Mouse (Mus musculus) midbrain, postnatal 0 days (tissue): Measurements from ENCODE around the gene A630023A22Rik. TPM values are rescaled to one million over a fixed set of nuclear protein-coding genes. Genes with fewer than 3 reads are reported as not detected.

ENCODE experiments used
- ATAC-seq: fragments of 200-750 bp; cut with Nextera tagmentation; 2 replicates; pipeline ENCODE4 v1.8.0; 2017; ENCODE audit warnings: moderate number of reproducible peaks, mild to moderate bottlenecking, moderate TSS enrichment, moderate library complexity; ENCODE audit not compliant: low FRiP score
- DNase-seq: peaks from one replicate; pipeline ENCODE4 v3.0.0-alpha.2; 2015; ENCODE audit warnings: low spot score
- H3K27ac ChIP-seq: fragments of 300-500 bp; sonication (generic); 2 replicates; pipeline ENCODE4 v1.5.1; 2014; ENCODE audit warnings: low read depth, mild to moderate bottlenecking, low read length, mixed read lengths
- H3K27me3 ChIP-seq: fragments of 300-500 bp; sonication (generic); 2 replicates; pipeline ENCODE4 v1.6.1; 2014; ENCODE audit warnings: low read length, control low read depth, mixed read lengths; ENCODE audit not compliant: insufficient read depth
- H3K36me3 ChIP-seq: fragments of 300-500 bp; sonication (generic); 2 replicates; pipeline ENCODE4 v1.6.1; 2014; ENCODE audit warnings: low read length, control low read depth, mixed read lengths; ENCODE audit not compliant: insufficient read depth
- H3K4me1 ChIP-seq: fragments of 300-500 bp; sonication (generic); 2 replicates; pipeline ENCODE4 v1.6.1; 2014; ENCODE audit warnings: mild to moderate bottlenecking, control low read depth, antibody characterized with exemption, low read length, mixed read lengths; ENCODE audit not compliant: insufficient read depth
- H3K4me2 ChIP-seq: fragments of 300-500 bp; sonication (generic); 2 replicates; pipeline ENCODE4 v1.6.1; 2014; ENCODE audit warnings: low read depth, mild to moderate bottlenecking, low read length, mixed read lengths; ENCODE audit not compliant: poor library complexity, severe bottlenecking
- H3K4me3 ChIP-seq: fragments of 300-500 bp; sonication (generic); 2 replicates; pipeline ENCODE4 v1.5.1; 2014; ENCODE audit warnings: low read depth, mild to moderate bottlenecking, low read length, moderate library complexity
- H3K9ac ChIP-seq: fragments of 300-500 bp; sonication (generic); replicated peaks from 2 replicates; pipeline ENCODE4 v1.6.1; 2014; ENCODE audit warnings: mild to moderate bottlenecking, low read length, moderate library complexity, mixed read lengths; ENCODE audit not compliant: poor library complexity, severe bottlenecking
- H3K9me3 ChIP-seq: fragments of 300-500 bp; sonication (generic); 2 replicates; pipeline ENCODE4 v1.6.1; 2016; ENCODE audit warnings: low read length, control low read depth
- CTCF ChIP-seq: IDR thresholded peaks from 2 replicates; pipeline ENCODE4 v1.5.1; 2016; ENCODE audit warnings: antibody characterized with exemption, mild to moderate bottlenecking
- WGBS: fragments of 180-500 bp; shearing (Covaris S2); extraction: QIAGEN DNeasy Blood & Tissue Kit; methylation state at CpG from one replicate; pipeline ENCODE4 v1.1.7; 2014; 5-methylcytosine and 5-hydroxymethylcytosine counted together
- polyA plus RNA-seq: library from polyadenylated mRNA; unstranded; fragments of >200 nt; fragmentation: Nextera tagmentation; extraction: Ambion mirVana; gene quantifications from 2 replicates; pipeline ENCODE4 v1.2.1, GENCODE M21; 2015
- total RNA-seq: library from RNA; depleted of rRNA; stranded (reverse); fragments of >200 nt; gene quantifications from 2 replicates; pipeline ENCODE4 v1.2.3, GENCODE M21; 2014

A630023A22Rik gene
- total and polyA plus RNA-seq, 2 experiments from 2014 or later, result not detected

DNA sequence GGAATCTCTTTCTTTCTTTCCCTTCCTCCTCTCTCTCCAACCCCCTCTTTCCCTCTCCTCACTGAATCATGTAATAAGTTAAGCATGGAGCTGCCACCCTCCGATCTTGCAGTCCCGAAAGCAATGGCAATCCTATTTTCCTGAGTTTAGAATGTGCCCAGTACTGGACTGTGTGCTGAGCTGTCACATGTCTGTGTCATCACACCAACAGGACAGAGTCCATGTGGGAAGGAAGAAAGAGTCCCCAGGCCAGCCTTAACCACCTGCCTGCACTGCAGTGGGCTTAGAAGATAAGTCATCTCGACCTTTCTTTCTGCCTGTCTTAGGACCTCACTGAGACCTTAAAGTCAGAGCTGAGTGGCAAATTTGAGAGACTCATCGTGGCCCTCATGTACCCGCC, 11.1 kb downstream of the A630023A22Rik start:
- DNase-seq (no peak), ATAC-seq (no peak)
- no peaks in the 10 kb centered on the region for H3K36me3 ChIP-seq
- H3K27ac ChIP-seq, result no peak overlapping the region
- H3K4me1 ChIP-seq, result no peaks in the 10 kb centered on the region
- H3K4me2 ChIP-seq, result no peak overlapping the region
- H3K9ac ChIP-seq, result no peak overlapping the region
- TF ChIP-seq CTCF, result no peak
- no peaks in the 10 kb centered on the region for H3K9me3 ChIP-seq
- 81% methylated on average over 5 of the region's 5 CpGs for WGBS
- no peak overlapping the region for H3K4me3 ChIP-seq
- H3K27me3 ChIP-seq, result no peaks in the 10 kb centered on the region

DNA sequence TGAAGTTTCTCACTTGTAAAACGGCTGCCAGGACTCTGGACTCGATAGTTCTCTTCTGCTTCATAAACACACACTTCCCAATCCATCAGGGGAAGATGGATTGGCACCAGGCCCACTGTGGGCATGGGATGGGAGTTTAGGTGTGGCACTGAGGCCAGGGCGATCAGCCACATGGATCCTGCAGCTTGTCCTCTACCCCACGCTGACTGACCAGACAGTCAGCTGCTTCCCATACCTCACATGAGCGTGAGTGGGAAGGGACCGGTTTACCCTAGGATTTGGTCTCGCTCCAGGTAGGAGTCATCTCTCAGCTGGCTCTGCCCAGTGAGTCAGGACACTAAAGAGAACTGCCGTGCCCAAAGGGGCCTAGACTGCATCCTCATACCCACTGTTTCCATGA, 12.8 kb downstream of the A630023A22Rik start:
- Histone ChIP-seq H3K27ac (no peak overlapping the region), H3K4me3 (no peak overlapping the region), H3K9me3 (no peaks in the 10 kb centered on the region), H3K4me1 (no peaks in the 10 kb centered on the region), H3K9ac (no peak overlapping the region), H3K27me3 (no peaks in the 10 kb centered on the region), H3K4me2 (no peak overlapping the region), H3K36me3 (no peaks in the 10 kb centered on the region)
- TF ChIP-seq CTCF, result no peak
- ATAC-seq (no peak), DNase-seq (peak; percentile 6)
- WGBS, result 90% methylated on average over 8 of the region's 8 CpGs

DNA sequence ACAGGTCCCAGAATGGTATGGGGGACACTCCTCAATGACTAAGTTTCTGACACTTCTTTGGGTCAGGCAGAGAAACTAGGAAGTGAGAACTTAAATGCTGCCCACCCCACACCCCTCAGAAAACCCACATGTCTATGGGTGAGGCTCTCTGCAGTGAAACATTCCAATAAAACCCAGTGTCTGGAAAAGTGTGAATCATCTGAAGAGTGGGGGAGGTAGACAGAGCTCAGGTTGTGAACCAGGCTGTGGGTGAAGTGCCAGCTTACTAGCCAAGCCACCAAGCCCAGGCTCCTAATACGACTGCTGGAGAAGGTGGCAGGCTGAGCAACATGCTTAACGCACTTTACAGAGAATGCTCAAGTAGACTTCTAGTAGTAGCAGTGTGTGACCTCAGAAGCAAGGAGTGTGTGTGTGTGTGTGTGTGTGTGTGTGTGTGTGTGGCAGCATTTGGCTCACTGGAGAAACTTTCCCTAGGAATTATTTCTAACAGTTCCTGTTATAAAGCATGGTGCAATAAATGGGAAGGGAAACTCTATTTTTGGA, 14.6 kb downstream of the A630023A22Rik start:
- TF ChIP-seq CTCF, result no peak
- no peaks in the 10 kb centered on the region for H3K36me3 ChIP-seq
- WGBS, result 77% methylated on average over 2 of the region's 2 CpGs
- no peaks in the 10 kb centered on the region for H3K9me3 ChIP-seq
- ATAC-seq, result no peak
- H3K27ac ChIP-seq, result no peak overlapping the region
- no peak overlapping the region for H3K9ac ChIP-seq
- no peaks in the 10 kb centered on the region for H3K27me3 ChIP-seq
- H3K4me3 ChIP-seq, result no peak overlapping the region
- DNase-seq, result no peak
- H3K4me1 ChIP-seq, result no peaks in the 10 kb centered on the region
- H3K4me2 ChIP-seq, result no peak overlapping the region

DNA sequence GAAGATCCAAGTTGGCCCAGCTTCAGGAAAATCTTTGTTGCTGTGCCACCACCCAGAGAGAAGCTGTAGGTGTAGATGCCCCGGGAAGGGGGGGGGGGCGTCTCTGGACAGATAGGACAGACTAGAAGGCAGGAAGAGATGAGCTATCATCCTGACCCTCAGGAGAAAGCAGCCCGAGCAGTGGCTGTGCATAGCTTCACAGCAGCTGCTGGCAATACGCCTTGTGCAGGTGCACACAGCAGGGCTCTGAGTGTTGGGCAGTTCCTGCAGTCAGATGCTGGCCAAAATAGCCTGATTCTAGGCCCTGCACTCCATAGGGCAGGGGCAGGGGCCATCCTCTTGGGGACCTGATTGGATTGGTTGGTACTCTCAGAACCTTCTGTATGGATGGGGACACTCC, 15.7 kb downstream of the A630023A22Rik start:
- 63% methylated on average over 2 of the region's 4 CpGs for WGBS
- Histone ChIP-seq H3K27ac (no peak overlapping the region), H3K9ac (no peak overlapping the region), H3K4me1 (no peaks in the 10 kb centered on the region), H3K36me3 (no peaks in the 10 kb centered on the region), H3K27me3 (no peaks in the 10 kb centered on the region), H3K4me2 (no peak overlapping the region), H3K9me3 (no peaks in the 10 kb centered on the region), H3K4me3 (no peak overlapping the region)
- DNase-seq (no peak), ATAC-seq (no peak)
- no peak for TF ChIP-seq CTCF

DNA sequence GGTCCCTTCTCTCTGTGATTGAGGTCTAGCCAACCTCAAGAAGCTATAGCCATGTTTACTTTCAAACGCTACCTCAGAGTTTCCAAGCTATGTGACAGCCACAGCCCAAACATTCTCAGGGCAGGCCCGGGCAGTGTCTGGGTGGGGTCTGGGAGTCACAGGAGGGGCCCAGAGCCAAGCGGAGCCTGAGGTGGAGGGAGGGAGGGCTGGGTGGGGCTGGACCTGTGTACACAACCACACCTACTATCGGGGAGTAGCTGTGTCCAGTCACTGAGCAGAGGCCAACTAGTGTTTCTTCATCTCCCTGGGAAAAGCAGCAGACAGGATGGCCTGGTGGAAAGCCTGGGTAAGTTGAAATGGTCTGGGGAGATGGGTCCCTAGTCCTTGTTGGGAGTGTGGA, 16.8 kb downstream of the A630023A22Rik start, which contains the start of gene Anxa8:
TSS of gene Anxa8 (plus strand) at position 251 of the 400 bp plus-strand sequence.
- Histone ChIP-seq H3K9me3 (no peaks in the 10 kb centered on the region), H3K4me3 (no peak within 1 kb of the TSS)
- no peak for ATAC-seq

DNA sequence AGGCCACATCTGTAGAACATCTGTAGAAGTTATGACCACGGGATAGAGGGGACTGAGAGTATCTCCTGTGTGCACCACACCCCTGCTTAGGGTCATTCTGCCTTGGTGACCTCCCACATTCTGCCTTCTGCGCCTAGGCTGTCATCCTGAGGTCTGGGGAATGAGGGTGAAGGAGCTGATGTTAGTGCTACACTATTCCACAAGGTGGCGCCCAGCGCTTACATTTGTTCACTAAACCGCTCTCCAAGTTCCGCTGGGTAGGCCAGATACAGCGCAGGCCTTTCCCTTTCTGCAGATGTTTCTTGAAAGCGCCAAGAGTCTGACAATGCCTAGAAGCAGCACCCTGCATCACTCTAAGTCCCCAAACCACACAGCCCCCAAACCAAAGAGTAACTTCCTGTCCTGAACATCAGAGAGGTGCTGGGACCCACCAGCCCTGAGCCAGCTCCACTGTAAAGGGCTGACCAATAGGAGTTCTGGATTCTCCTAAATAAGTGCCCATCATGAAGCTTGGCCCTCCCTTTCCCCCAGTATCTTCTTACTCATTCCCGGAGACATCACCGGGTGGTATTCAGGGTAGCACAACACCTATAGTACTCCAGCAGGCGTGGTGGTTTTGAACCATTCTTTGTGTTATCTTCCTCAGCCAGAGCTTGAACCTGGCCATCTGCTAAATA, 22.1 kb downstream of the A630023A22Rik start:
- Histone ChIP-seq H3K27me3 (no peaks in the 10 kb centered on the region), H3K36me3 (no peaks in the 10 kb centered on the region), H3K4me1 (0 out of 2 replicates have a peak, but pooled peaks cover 2% of the 10 kb centered on the region), H3K9ac (no peak overlapping the region), H3K27ac (no peak overlapping the region), H3K4me2 (no peak overlapping the region), H3K4me3 (no peak overlapping the region), H3K9me3 (no peaks in the 10 kb centered on the region)
- peak; percentile 79 for ATAC-seq
- TF ChIP-seq CTCF, result peak; percentile 95
- peak; percentile 95 for DNase-seq
- WGBS, result 9% methylated on average over 11 of the region's 11 CpGs

More for the DNA sequence above, 16.8 kb downstream of the A630023A22Rik start, which contains the start of gene Anxa8:
- H3K9ac ChIP-seq, result no peak within 1 kb of the TSS
- H3K27me3 ChIP-seq, result no peaks in the 10 kb centered on the region
- WGBS, result 78% methylated on average over 4 of the region's 4 CpGs
- H3K4me2 ChIP-seq, result no peak within 1 kb of the TSS
- no peaks in the 10 kb centered on the region for H3K4me1 ChIP-seq
- no peaks in the 10 kb centered on the region for H3K36me3 ChIP-seq
- TF ChIP-seq CTCF, result no peak
- DNase-seq, result no peak
- no peak within 1 kb of the TSS for H3K27ac ChIP-seq
